Mouse (Mus musculus) thymus, postnatal 36 days (tissue): ENCODE measurements around the gene Bbx.

Source experiments
- DNase-seq, 2 experiments: peaks; one replicate each; pipeline ENCODE4 v3.0.0; 2022; ENCODE audit warnings: mixed read lengths in 2 of 2

Bbx gene

GRCm38 (mm10) chr16:50226274-50226673 lies 205.9 kb downstream of the Bbx start:
- no peak for DNase-seq

- DNase-seq: no peak
These were observed 207.2 kb downstream of the Bbx start for GRCm38 (mm10) chr16:50224946-50225345.

DNA sequence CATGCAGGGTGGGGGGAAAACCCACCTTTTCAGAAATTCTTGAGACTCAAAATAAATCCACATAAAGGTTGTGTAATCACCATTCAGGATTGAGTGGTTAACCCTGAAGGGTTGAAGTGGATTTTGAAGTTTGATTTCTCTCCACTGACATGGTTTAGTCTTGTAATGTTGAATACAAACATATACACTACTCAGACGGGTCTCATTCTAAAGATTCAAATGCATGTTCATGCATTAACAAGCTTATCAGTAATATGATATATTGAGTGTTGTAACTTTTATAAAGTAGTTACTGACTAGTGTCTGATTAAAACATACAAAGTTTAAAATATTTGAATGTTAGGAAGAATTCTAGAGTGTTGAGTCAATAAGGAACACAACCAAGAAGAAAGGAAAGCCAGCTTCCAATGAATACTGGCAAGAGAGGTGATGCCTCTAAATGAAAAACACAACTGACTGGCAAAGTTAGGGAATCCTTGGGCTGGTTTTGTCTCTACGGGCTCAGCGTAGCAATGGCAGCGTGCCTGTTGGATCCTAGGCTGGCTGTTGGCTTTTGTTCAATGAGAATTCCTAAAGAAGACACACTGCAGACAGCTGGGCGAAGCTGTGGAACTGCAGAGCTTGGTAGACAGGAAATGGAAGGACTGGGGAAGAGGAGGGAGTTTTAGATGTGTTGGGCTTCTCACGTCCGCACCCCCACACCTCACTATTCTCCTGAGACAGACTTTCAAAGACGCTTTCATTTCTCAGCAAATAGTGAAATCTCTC lies 211.3 kb downstream of the Bbx start:
- DNase-seq: no peak

DNA sequence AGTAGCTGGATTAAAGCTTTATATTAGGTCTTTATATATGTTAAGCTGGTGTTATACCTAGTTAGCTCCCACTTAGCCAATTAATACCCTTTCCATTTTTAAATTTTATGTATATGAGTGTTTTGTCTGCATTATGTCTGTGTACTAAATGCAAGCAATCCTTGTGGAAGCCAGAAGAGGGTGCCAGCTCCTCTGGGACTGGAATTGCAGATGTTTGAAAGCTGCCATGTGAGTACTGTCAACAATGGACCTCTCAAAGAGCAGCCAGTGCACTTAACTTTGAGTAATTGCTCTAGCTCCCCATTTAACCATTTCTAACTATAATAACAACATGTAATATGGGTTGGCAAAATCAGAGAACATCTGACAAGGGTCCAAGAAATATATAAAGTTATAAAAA lies 215.1 kb downstream of the Bbx start:
- DNase-seq: no peak

DNA sequence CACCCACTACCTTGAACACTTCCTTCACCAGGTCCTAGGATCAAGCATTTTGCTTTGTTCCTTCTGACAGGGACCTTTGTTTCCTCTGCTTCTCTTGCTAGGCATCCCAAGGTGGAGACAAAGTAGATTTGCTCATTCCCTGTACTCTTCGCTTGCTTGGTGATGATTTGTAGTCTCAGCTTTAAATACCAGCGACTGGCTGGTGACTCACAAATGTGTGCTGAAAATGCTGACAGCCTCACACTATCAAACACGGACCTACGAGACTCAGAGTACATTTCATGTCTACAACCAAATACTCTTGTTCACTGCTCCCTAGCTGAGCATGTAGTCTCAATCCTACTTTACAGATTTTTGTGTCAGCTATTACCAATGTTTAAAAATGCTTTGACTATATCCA lies 220.5 kb downstream of the Bbx start:
- no peak for DNase-seq

- DNase-seq: no peak
These were observed 221.0 kb downstream of the Bbx start for GRCm38 (mm10) chr16:50211231-50211630.

DNA sequence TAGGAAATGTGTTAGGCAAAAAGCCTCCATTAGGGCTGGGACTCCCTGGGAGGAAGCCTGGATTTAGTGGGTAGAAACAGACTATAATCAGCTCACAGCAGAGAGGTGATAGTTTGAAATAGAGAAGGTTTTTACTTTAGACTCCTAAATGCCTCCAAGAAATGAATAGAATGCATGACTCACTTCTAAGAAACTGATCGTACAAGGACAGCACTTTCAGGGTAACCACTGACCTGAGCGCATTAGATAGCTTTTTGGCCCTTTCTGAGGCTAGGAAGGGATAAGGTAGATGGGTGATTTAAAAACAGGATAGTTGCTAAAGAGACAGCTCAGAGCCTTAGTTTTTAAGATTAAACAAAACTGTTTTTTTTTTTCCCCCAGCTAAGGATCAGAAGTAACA lies 221.4 kb downstream of the Bbx start:
- no peak for DNase-seq

DNA sequence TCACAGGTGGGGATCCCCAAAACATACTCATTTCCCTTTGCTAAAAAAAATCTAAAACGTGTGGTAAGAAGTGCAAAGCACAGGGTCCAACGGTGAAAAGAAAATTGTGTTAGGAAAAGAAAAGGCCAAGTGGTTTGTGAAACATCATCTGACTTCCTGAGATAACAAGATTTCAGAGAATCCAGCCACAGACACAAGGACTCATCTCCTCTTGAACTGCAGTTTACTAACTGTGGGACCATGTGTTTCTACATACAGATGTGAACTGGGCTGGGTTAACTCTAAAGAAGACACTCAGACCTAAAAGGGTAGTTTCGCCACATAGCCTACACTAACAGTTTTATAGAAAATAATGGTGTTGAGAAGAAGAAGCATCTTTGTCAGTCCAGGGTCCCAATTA lies 227.2 kb downstream of the Bbx start:
- DNase-seq: no peak

- peak; percentile 45 to 56 for DNase-seq
These were observed 230.5 kb downstream of the Bbx start for GRCm38 (mm10) chr16:50201546-50202151.

- DNase-seq: no peak
These were observed 232.0 kb downstream of the Bbx start for GRCm38 (mm10) chr16:50200214-50200613.

DNA sequence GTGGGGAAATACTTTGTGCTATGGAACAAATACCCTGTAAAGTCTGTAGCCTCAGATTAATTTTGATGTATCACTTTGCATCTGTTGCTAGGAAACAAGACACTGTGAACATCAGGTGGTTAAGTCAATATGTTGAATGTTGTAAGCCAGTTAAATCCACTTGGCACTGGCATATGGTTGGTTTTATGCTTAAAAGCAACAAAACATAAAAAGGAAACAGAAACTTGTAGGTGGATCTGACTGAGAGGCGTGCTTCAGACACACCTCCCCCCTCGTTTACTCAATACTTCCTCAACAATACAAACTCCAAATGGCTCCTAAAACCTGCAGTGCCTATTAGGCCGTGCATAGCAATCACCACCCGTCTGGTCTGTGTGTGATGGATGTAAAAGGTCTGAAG lies 236.1 kb downstream of the Bbx start:
- DNase-seq: no peak

GRCm38 (mm10) chr16:50192626-50193025 lies 239.6 kb downstream of the Bbx start:
- DNase-seq: no peak

- DNase-seq: no peak
These were observed 243.1 kb downstream of the Bbx start for GRCm38 (mm10) chr16:50189108-50189507.

DNA sequence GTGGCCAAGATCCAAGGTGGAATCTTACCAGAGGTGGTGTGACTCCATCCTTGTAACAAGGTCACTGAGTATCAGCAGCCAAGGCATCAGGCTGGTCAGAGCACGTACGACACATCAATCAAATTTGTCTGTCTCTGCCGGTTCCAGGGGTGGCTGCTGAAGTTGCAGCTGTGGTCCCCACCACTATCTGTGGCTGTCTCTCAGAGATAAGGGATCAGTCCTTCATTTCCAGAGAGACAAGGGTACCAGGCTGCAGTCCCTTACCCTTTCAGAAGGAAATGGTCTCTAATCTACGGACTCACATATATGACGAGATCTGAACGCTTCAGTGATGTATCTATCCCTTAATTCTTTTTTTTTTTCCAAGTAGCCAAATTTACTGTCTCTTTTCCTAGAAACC lies 245.6 kb downstream of the Bbx start:
- DNase-seq: no peak

- DNase-seq: no peak
These were observed 247.1 kb downstream of the Bbx start for GRCm38 (mm10) chr16:50185041-50185440.

DNA sequence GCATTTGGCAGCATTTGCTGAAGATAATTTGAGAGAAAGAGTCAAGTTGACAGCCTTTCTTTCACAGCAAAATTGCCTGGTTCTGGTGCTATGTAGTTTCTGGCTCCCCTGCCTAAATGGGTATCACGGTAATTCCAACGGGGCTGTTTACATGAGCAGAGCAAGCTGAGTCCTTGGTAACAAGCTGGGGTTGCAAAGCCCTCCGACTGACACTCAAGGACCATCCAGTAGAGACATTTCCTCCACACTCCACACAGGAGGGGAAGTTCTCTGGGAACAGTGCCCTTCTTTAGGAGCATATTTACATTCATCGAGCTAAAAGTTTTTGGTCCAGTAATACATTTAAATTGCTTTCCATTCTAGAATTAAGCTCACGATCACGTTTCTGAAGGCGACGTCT lies 249.2 kb downstream of the Bbx start:
- DNase-seq: no peak

DNA sequence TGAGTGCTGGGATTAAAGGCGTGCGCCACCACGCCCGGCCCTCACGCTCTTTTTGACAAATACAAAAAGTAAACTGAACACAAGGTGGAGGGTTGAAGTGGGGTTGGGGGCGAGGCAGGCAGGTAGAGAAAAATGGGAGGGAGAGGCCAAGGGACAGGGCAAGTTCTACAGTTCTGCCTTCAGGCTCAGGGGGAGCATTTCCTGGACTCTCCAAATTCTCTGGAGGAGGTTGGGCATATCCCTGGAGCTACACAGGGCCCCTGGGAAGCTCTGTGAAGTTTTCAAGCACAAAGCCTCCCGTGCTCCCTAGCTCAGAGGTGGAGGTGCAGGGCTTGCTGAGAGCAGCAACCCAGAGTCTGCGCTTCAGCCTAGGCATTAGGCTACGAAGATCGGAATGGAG lies 249.6 kb downstream of the Bbx start:
- DNase-seq: no peak

GRCm38 (mm10) chr16:50172760-50173159 lies 259.4 kb downstream of the Bbx start:
- DNase-seq: no peak

GRCm38 (mm10) chr16:50170812-50171211 lies 261.4 kb downstream of the Bbx start:
- DNase-seq: no peak

GRCm38 (mm10) chr16:50167983-50168299 lies 264.2 kb downstream of the Bbx start:
- DNase-seq: no peak

- DNase-seq: no peak
These were observed 264.8 kb downstream of the Bbx start for GRCm38 (mm10) chr16:50167231-50167982.

- no peak for DNase-seq
These were observed 271.5 kb downstream of the Bbx start for GRCm38 (mm10) chr16:50160418-50161271.

DNA sequence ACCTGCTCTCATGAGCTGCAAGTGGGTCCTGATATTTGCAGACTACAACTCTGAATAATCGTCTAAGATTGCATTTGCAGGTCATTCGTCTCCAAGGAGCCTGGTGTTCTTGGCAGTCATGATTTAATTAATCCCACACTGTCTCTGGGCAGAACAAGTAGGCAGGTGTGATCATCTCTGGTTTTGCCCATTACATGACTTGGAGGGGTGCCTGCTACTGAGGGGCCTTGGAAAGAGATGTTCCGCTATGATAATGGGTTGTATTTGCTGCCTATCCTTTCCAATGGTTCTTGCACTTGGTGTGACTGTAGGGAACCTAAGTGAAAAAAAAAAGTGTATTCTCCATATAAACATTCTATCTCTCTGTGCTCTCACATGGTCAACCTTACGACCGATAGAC lies 273.6 kb downstream of the Bbx start:
- DNase-seq: no peak
